Mouse (Mus musculus) forebrain, embryonic 13.5 days (tissue): ENCODE measurements around the gene Tgif2. TPM values are rescaled to one million over a fixed set of nuclear protein-coding genes. Genes with fewer than 3 reads are reported as not detected.
"Not testable (repeated sequence)": the region's sequence is repeated elsewhere in the genome, so short reads cannot be mapped to it uniquely, and the experiment has no call there.

Source experiments
- ATAC-seq: fragments of 200-750 bp; cut with Nextera tagmentation; 2 replicates; pipeline ENCODE4 v1.8.0; 2017
- H3K27ac ChIP-seq: fragments of 300-500 bp; sonication (generic); 2 replicates; pipeline ENCODE4 v1.5.1; 2015; ENCODE audit warnings: inconsistent platforms, mild to moderate bottlenecking, moderate library complexity
- H3K27me3 ChIP-seq: fragments of 300-500 bp; sonication (generic); 2 replicates; pipeline ENCODE4 v1.6.1; 2015; ENCODE audit warnings: mild to moderate bottlenecking, inconsistent platforms
- H3K36me3 ChIP-seq: fragments of 300-500 bp; sonication (generic); 2 replicates; pipeline ENCODE4 v1.6.1; 2015; ENCODE audit warnings: mild to moderate bottlenecking, inconsistent platforms; ENCODE audit not compliant: poor library complexity, severe bottlenecking
- H3K4me1 ChIP-seq: fragments of 300-500 bp; sonication (generic); 2 replicates; pipeline ENCODE4 v1.6.1; 2015; ENCODE audit warnings: inconsistent platforms
- H3K4me2 ChIP-seq: fragments of 300-500 bp; sonication (generic); 2 replicates; pipeline ENCODE4 v1.6.1; 2015; ENCODE audit warnings: inconsistent platforms, mild to moderate bottlenecking, moderate library complexity
- H3K4me3 ChIP-seq: fragments of 300-500 bp; sonication (generic); 2 replicates; pipeline ENCODE4 v1.5.1; 2015; ENCODE audit warnings: mild to moderate bottlenecking, inconsistent platforms
- H3K9ac ChIP-seq: fragments of 300-500 bp; sonication (generic); 2 replicates; pipeline ENCODE4 v1.6.1; 2015; ENCODE audit warnings: mild to moderate bottlenecking, inconsistent platforms
- H3K9me3 ChIP-seq: fragments of 300-500 bp; sonication (generic); replicated peaks from 2 replicates; pipeline ENCODE4 v1.6.1; 2016; ENCODE audit warnings: inconsistent platforms
- WGBS: fragments of 180-500 bp; shearing (Covaris S2); methylation state at CpG from one replicate; pipeline ENCODE4 v1.1.7; 2015; 5-methylcytosine and 5-hydroxymethylcytosine counted together
- polyA plus RNA-seq: library from polyadenylated mRNA; unstranded; fragments of >200 nt; fragmentation: Nextera tagmentation; extraction: Ambion mirVana; gene quantifications from 2 replicates; pipeline ENCODE4 v1.2.1, GENCODE M21; 2015

The Tgif2 gene
- polyA plus RNA-seq, 1 experiment from 2014 or later, result 63.3 TPM

GRCm38 (mm10) chr2:156901344-156901743, 61.5 kb downstream of the Tgif2 start:
- H3K9ac ChIP-seq, result no peak overlapping the region
- 86% methylated on average over 2 of the region's 2 CpGs for WGBS
- no peaks in the 10 kb centered on the region for H3K9me3 ChIP-seq

GRCm38 (mm10) chr2:156901883-156902282, 62.1 kb downstream of the Tgif2 start:
- no peak overlapping the region for H3K4me3 ChIP-seq
- no peak overlapping the region for H3K4me2 ChIP-seq
- 85% methylated on average over 6 of the region's 6 CpGs for WGBS
- no peak overlapping the region for H3K9ac ChIP-seq
- no peaks in the 10 kb centered on the region for H3K4me1 ChIP-seq
- no peak overlapping the region for H3K27ac ChIP-seq
- H3K27me3 ChIP-seq, result no peaks in the 10 kb centered on the region
- no peaks in the 10 kb centered on the region for H3K9me3 ChIP-seq
- no peaks in the 10 kb centered on the region for H3K36me3 ChIP-seq
- no peak for ATAC-seq

More at GRCm38 (mm10) chr2:156901344-156901743, 61.5 kb downstream of the Tgif2 start:
- Histone ChIP-seq H3K4me1 (no peaks in the 10 kb centered on the region), H3K27ac (no peak overlapping the region), H3K4me3 (no peak overlapping the region), H3K4me2 (no peak overlapping the region), H3K27me3 (no peaks in the 10 kb centered on the region), H3K36me3 (no peaks in the 10 kb centered on the region)
- ATAC-seq, result no peak

GRCm38 (mm10) chr2:156902411-156902810, 62.6 kb downstream of the Tgif2 start:
- not testable (repeated sequence) for ATAC-seq, H3K4me3 ChIP-seq, H3K9ac ChIP-seq, H3K36me3 ChIP-seq, H3K27me3 ChIP-seq, H3K9me3 ChIP-seq, H3K4me1 ChIP-seq, H3K4me2 ChIP-seq, H3K27ac ChIP-seq
- 73% methylated on average over 4 of the region's 4 CpGs for WGBS

- no peak for ATAC-seq
These were observed 63.6 kb downstream of the Tgif2 start for GRCm38 (mm10) chr2:156903367-156903766.

More at GRCm38 (mm10) chr2:156903367-156903766, 63.6 kb downstream of the Tgif2 start:
- Histone ChIP-seq H3K27me3 (no peaks in the 10 kb centered on the region), H3K27ac (no peak overlapping the region), H3K4me1 (no peaks in the 10 kb centered on the region), H3K9me3 (no peaks in the 10 kb centered on the region), H3K4me3 (no peak overlapping the region), H3K9ac (no peak overlapping the region), H3K36me3 (no peaks in the 10 kb centered on the region), H3K4me2 (no peak overlapping the region)
- WGBS, result 26% methylated on average over 2 of the region's 2 CpGs

Other genes starting within 250 kb of the Tgif2 start
- 234 and 240 TPM in 2 replicates for gene Dlgap4, start 226.3 kb upstream of the Tgif2 start, polyA plus RNA-seq
- 28.1 and 28.4 TPM in 2 replicates for gene Myl9, start 64.6 kb upstream of the Tgif2 start, polyA plus RNA-seq
- 14.0 and 14.2 TPM in 2 replicates for gene 4930518I15Rik, start 17.9 kb downstream of the Tgif2 start, polyA plus RNA-seq
- gene Rab5if, start 23.1 kb downstream of the Tgif2 start, polyA plus RNA-seq, result 151 and 168 TPM in 2 replicates
- 0.14 and 0.25 TPM in 2 replicates for gene Sla2, start 47.2 kb downstream of the Tgif2 start, polyA plus RNA-seq
- 68.1 and 72.4 TPM in 2 replicates for gene Ndrg3, start 152.0 kb downstream of the Tgif2 start, polyA plus RNA-seq
- 38.8 TPM in 2 replicates for gene Dsn1, start 167.1 kb downstream of the Tgif2 start, polyA plus RNA-seq
- 4.8 and 5.1 TPM in 2 replicates for gene Soga1, start 239.2 kb downstream of the Tgif2 start, polyA plus RNA-seq
- gene Tldc2, start 247.0 kb downstream of the Tgif2 start, polyA plus RNA-seq, result not detected in 2 replicates